Mouse (Mus musculus) cerebellum, adult 9-11 months (tissue): ENCODE measurements at regions not wholly inside any gene's neighbourhood (a gene's known extent, or its start where the extent isn't known, plus 50 kb on each side); places are given as distances from the start of the nearest gene placed in this dataset.

Source experiments
- DNase-seq: peaks from one replicate; pipeline ENCODE4 v3.0.0; 2022

GRCm38 (mm10) chr7:136120930-136121329, 404.8 kb upstream of the Mki67 start:
- DNase-seq = no peak

GRCm38 (mm10) chr7:136121406-136121805, 405.2 kb upstream of the Mki67 start:
- DNase-seq = no peak

- no peak for DNase-seq
Observed at GRCm38 (mm10) chr7:136124786-136125185, 408.6 kb upstream of the Mki67 start.

GRCm38 (mm10) chr7:136126393-136126792, 410.2 kb upstream of the Mki67 start:
- no peak for DNase-seq

GRCm38 (mm10) chr7:136127576-136127975, 411.4 kb upstream of the Mki67 start:
- no peak for DNase-seq

GRCm38 (mm10) chr7:136129721-136130123, 413.6 kb upstream of the Mki67 start:
- peak; percentile 8 for DNase-seq

- DNase-seq = no peak
Observed at GRCm38 (mm10) chr7:136130666-136131239, 414.6 kb upstream of the Mki67 start.

- no peak for DNase-seq
Observed at GRCm38 (mm10) chr7:136132976-136133375, 416.8 kb upstream of the Mki67 start.

GRCm38 (mm10) chr7:136136666-136137065, 420.5 kb upstream of the Mki67 start:
- DNase-seq = no peak

GRCm38 (mm10) chr7:136137341-136137740, 421.2 kb upstream of the Mki67 start:
- peak; percentile 2 for DNase-seq

- DNase-seq = no peak
Observed at GRCm38 (mm10) chr7:136137831-136138602, 421.9 kb upstream of the Mki67 start.

GRCm38 (mm10) chr7:136142832-136143231, 426.7 kb upstream of the Mki67 start:
- no peak for DNase-seq

- DNase-seq = no peak
Observed at GRCm38 (mm10) chr7:136150196-136150595, 434.0 kb upstream of the Mki67 start.

- no peak for DNase-seq
Observed at GRCm38 (mm10) chr7:136151301-136151930, 435.3 kb upstream of the Mki67 start.

- DNase-seq = peak; percentile 23
Observed at GRCm38 (mm10) chr7:136152470-136152869, 436.3 kb upstream of the Mki67 start.

- DNase-seq = no peak
Observed at GRCm38 (mm10) chr7:136153621-136154020, 437.5 kb upstream of the Mki67 start.

GRCm38 (mm10) chr7:136159136-136159535, 443.0 kb upstream of the Mki67 start:
- no peak for DNase-seq

GRCm38 (mm10) chr7:136161526-136161925, 445.4 kb upstream of the Mki67 start:
- no peak for DNase-seq

- no peak for DNase-seq
Observed at GRCm38 (mm10) chr7:136164834-136165233, 448.7 kb upstream of the Mki67 start.

- DNase-seq = no peak
Observed at GRCm38 (mm10) chr7:136169261-136169660, 453.1 kb upstream of the Mki67 start.

GRCm38 (mm10) chr7:136176373-136176772, 460.2 kb upstream of the Mki67 start:
- no peak for DNase-seq

GRCm38 (mm10) chr7:136180996-136181395, 464.8 kb upstream of the Mki67 start:
- DNase-seq = no peak

- no peak for DNase-seq
Observed at GRCm38 (mm10) chr7:136182101-136182500, 465.9 kb upstream of the Mki67 start.
